Comparison of ENCODE assay signal across 7 mouse cellular contexts in the genomic region with DNA sequence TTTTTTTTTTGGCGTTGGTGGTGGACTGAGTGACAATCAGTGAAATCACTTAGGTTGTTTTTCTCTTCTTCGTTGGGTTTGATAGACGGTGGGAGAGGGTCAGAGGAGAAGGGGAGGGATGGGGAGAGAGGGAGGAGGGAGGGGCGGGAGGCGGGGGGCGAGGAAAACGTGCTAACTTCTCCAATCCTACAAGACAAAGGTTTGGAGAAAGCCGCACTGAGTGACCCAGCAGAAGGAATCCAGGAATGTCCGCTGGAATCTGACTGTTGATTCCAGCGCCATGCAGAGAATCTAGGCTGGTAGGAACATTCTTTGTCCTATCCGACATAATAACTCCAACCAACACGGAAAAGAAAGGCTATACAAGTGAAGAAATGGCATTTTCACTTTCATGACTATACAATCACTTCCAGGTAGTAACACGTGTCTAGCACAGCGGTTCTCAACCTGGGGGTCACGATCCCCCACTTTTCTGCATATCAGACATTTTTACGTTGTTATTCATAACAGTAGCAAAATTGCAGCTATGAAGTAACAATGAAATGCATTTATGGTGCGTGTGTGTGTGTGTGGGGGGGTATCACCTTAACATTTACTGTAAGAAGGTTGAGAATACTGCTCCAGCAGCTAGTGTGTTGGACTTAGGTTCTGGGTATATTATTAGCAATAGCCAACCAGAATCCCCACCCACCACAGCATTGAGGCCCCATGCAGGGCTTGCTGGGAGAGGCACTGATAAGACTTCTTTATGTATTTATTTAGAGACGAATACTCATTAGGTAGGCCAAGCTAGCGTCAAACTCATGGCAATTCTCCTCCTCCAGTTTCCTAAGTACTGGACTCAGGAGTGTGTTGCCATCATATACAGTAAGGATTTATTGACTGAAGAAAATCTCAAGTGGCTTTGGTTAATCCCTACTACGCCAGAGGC.
A peak's percentile ranks its signal among the peaks of the same experiment; 100 is the strongest.
DNase-seq lines count a peak whose midpoint lies in the region; ATAC-seq and TF ChIP-seq lines count a peak whose summit lies in the region.

No protein-coding gene starts in this region.

- peak; percentile 3; the same call in 1 of the 2 replicates for ATAC-seq in forebrain, postnatal 0 days
- ATAC-seq in liver, embryonic 16.5 days (ENCODE audit: low read depth) = no peak

- no peaks in the 10 kb centered on the region for H3K36me3 ChIP-seq in forebrain, postnatal 0 days (ENCODE audit: insufficient read depth)
- H3K36me3 ChIP-seq in liver, embryonic 16.5 days (ENCODE audit: control insufficient read depth, insufficient read depth) = no peaks in the 10 kb centered on the region

- peak overlapping the region; percentile 71 for H3K4me2 ChIP-seq in forebrain, postnatal 0 days (ENCODE audit: low read depth)
- H3K4me2 ChIP-seq in liver, embryonic 16.5 days (ENCODE audit: low read depth, low read length) = peak overlapping the region; percentile 66

- TF ChIP-seq CTCF in forebrain, postnatal 0 days (IDR thresholded peaks at IDR 0.05; ENCODE audit: low read depth) = no peak

- WGBS in forebrain, postnatal 0 days = 19% methylated on average over 20 of the region's 20 CpGs
- 17% methylated on average over 17 of the region's 20 CpGs for WGBS in liver, embryonic 16.5 days (ENCODE audit: insufficient replicate concordance)

- H3K9me3 ChIP-seq in forebrain, postnatal 0 days (ENCODE audit: low read length) = no peaks in the 10 kb centered on the region
- no peaks in the 10 kb centered on the region for H3K9me3 ChIP-seq in liver, embryonic 16.5 days (replicated peaks; ENCODE audit: control insufficient read depth, low read length)

- peak; percentile 26 for DNase-seq in CD4-positive helper T cell, adult 2 months (ENCODE audit: low read depth, low spot score)
- peak; percentile 37 for DNase-seq in ES-CJ7 (ENCODE audit: low read depth, low spot score)
- DNase-seq in forebrain, postnatal 0 days = peak; percentile 63
- no peak for DNase-seq in spleen, adult 18-20 months
- no peak for DNase-seq in T-cell, adult 2 months (ENCODE audit: low spot score)
- DNase-seq in cerebellum, postnatal 25 days = no peak

- peak overlapping the region; percentile 41 for H3K4me3 ChIP-seq in forebrain, postnatal 0 days (ENCODE audit: low read depth, low read length)
- peak overlapping the region; percentile 46 for H3K4me3 ChIP-seq in liver, embryonic 16.5 days (ENCODE audit: low read depth, low read length)

- peak overlapping the region; percentile 63 for H3K9ac ChIP-seq in forebrain, postnatal 0 days
- H3K9ac ChIP-seq in liver, embryonic 16.5 days (ENCODE audit: low read depth, low read length) = no peak overlapping the region

- H3K4me1 ChIP-seq in forebrain, postnatal 0 days (ENCODE audit: insufficient read depth) = peaks cover 8% of the 10 kb centered on the region; the same call in 1 of the 2 replicates
- peaks cover 18% of the 10 kb centered on the region for H3K4me1 ChIP-seq in liver, embryonic 16.5 days (ENCODE audit: control insufficient read depth, low read depth, low read length)

- H3K27ac ChIP-seq in forebrain, postnatal 0 days (ENCODE audit: low read depth, low read length) = peak overlapping the region; percentile 72
- peak overlapping the region; percentile 12; the same call in 1 of the 2 replicates for H3K27ac ChIP-seq in liver, embryonic 16.5 days (ENCODE audit: low read length)

- no peaks in the 10 kb centered on the region for H3K27me3 ChIP-seq in forebrain, postnatal 0 days (ENCODE audit: insufficient read depth, low read length)
- peaks cover 6% of the 10 kb centered on the region for H3K27me3 ChIP-seq in liver, embryonic 16.5 days (ENCODE audit: control insufficient read depth, insufficient read depth, low read depth, low read length)

Comparison
In these comparisons a context has a peak if more than half of its experiments do, and no peak if none do; other contexts are left out.
1. DNase-seq: peak in CD4-positive helper T cell, adult 2 months (single experiment), ES-CJ7 (single experiment) and forebrain, postnatal 0 days (single experiment); none in spleen, adult 18-20 months (0 of 2), T-cell, adult 2 months (single experiment) and cerebellum, postnatal 25 days (0 of 2).